Mouse (Mus musculus) heart, adult 2 months (tissue): ENCODE data around the gene Exoc3l4. TPM values are rescaled to one million over a fixed set of nuclear protein-coding genes. Genes with fewer than 3 reads are reported as not detected.

ENCODE experiments used
- DNase-seq, 2 experiments: peaks; one replicate each; pipeline ENCODE4 v3.0.0; 2021
- H3K27ac ChIP-seq: fragments of 200-600 bp; 2 replicates; pipeline ENCODE4 v1.8.1; 2022
- H3K27me3 ChIP-seq: fragments of 200-500 bp; 2 replicates; pipeline ENCODE4 v1.6.1; 2012; ENCODE audit warnings: mild to moderate bottlenecking, low read length, inconsistent platforms, mixed read lengths; ENCODE audit not compliant: control insufficient read depth, insufficient read depth
- H3K36me3 ChIP-seq: fragments of 200-500 bp; 2 replicates; pipeline ENCODE4 v1.6.1; 2012; ENCODE audit warnings: low read length, inconsistent platforms; ENCODE audit not compliant: control insufficient read depth, insufficient read depth
- H3K4me1 ChIP-seq: fragments of 200-500 bp; 2 replicates; pipeline ENCODE4 v1.6.1; 2011; ENCODE audit warnings: low read length; ENCODE audit not compliant: control insufficient read depth, insufficient read depth
- H3K4me3 ChIP-seq: fragments of 200-600 bp; 2 replicates; pipeline ENCODE4 v1.8.1; 2022
- H3K79me2 ChIP-seq: fragments of 200-500 bp; replicated peaks from 2 replicates; pipeline ENCODE4 v1.6.1; 2012; ENCODE audit warnings: mild to moderate bottlenecking, inconsistent platforms, low read length, moderate library complexity, mixed read lengths; ENCODE audit not compliant: control insufficient read depth, insufficient read depth
- H3K9ac ChIP-seq: fragments of 200-500 bp; 2 replicates; pipeline ENCODE4 v1.6.1; 2012; ENCODE audit warnings: low read depth, mild to moderate bottlenecking, control low read depth, inconsistent platforms, low read length, mixed read lengths
- CTCF ChIP-seq: fragments of 200-600 bp; IDR thresholded peaks from 2 replicates; pipeline ENCODE4 v1.8.1; 2022; ENCODE audit warnings: antibody characterized with exemption, mild to moderate bottlenecking, moderate library complexity
- EP300 ChIP-seq: fragments of 200-500 bp; IDR thresholded peaks from 2 replicates; pipeline ENCODE4 v1.6.1; 2011; ENCODE audit warnings: low read depth, low read length, control low read depth; ENCODE audit not compliant: insufficient read depth
- POLR2A ChIP-seq: fragments of 200-500 bp; IDR thresholded peaks from 2 replicates; pipeline ENCODE4 v1.6.1; 2011; ENCODE audit warnings: mild to moderate bottlenecking, low read depth, low read length, control low read depth; ENCODE audit not compliant: insufficient read depth
- WGBS: fragments of 180-500 bp; shearing (Covaris S2); methylation state at CpG from one replicate; pipeline ENCODE4 v1.1.7; 2018; 5-methylcytosine and 5-hydroxymethylcytosine counted together
- intact Hi-C: fragments of 180-260 bp; cut with DNase I; formaldehyde crosslinking; loops from one replicate; pipeline ENCODE4 v1.15.1; 2025
- polyA plus RNA-seq: library from polyadenylated mRNA; depleted of rRNA; stranded (reverse); fragments of >200 nt; gene quantifications from 2 replicates; pipeline ENCODE4 v1.2.3, GENCODE M21; 2012
- total RNA-seq, 2 experiments: library from RNA; stranded (reverse); gene quantifications; 2 replicates each; pipeline ENCODE4 v1.2.3; 2021

Exoc3l4 gene
- total and polyA plus RNA-seq, 3 experiments: 2.5 to 10.9 (median 2.7) TPM

- 3% methylated on average over 15 of the region's 15 CpGs for WGBS
These were observed 8.4 kb downstream of the Exoc3l4 start for GRCm38 (mm10) chr12:111425258-111425657.

GRCm38 (mm10) chr12:111425789-111426460 lies 9.1 kb downstream of the Exoc3l4 start:
- 17% methylated on average over 29 of the region's 29 CpGs for WGBS
- Histone ChIP-seq H3K27me3 (no peaks in the 10 kb centered on the region), H3K36me3 (no peaks in the 10 kb centered on the region), H3K9ac (no peak overlapping the region), H3K27ac (no peak overlapping the region), H3K79me2 (no peaks in the 10 kb centered on the region), H3K4me3 (no peak overlapping the region), H3K4me1 (peaks cover 10% of the 10 kb centered on the region)
- intact Hi-C loops: loop anchor here (1.0 kb wide), 3 partner anchors 33 to 79 kb away; no protein-coding TSS in a partner anchor
- no peak for TF ChIP-seq POLR2A
- peak; percentile 85 for TF ChIP-seq EP300
- TF ChIP-seq CTCF: peak; percentile 96
- DNase-seq: peak; percentile 88 to 97

More at GRCm38 (mm10) chr12:111425258-111425657, 8.4 kb downstream of the Exoc3l4 start:
- Histone ChIP-seq H3K36me3 (no peaks in the 10 kb centered on the region), H3K4me1 (peaks cover 7% of the 10 kb centered on the region), H3K79me2 (no peaks in the 10 kb centered on the region), H3K27ac (no peak overlapping the region), H3K27me3 (no peaks in the 10 kb centered on the region), H3K9ac (no peak overlapping the region), H3K4me3 (no peak overlapping the region)
- TF ChIP-seq POLR2A (no peak), CTCF (peak; percentile 87), EP300 (peak; percentile 81)
- intact Hi-C loops: loop anchor here (1.0 kb wide), 2 partner anchors 44 to 80 kb away; no protein-coding TSS in a partner anchor
- DNase-seq: peak; percentile 84 to 91

- Histone ChIP-seq H3K27me3 (no peaks in the 10 kb centered on the region), H3K27ac (no peak overlapping the region), H3K79me2 (no peaks in the 10 kb centered on the region), H3K9ac (no peak overlapping the region), H3K4me3 (no peak overlapping the region), H3K36me3 (no peaks in the 10 kb centered on the region), H3K4me1 (peaks cover 14% of the 10 kb centered on the region)
- intact Hi-C loops: loop anchor here (2.0 kb wide), 1 partner anchor 15 kb away; the partner anchor contains the start of gene Tnfaip2
- no peak for DNase-seq
- WGBS: 63% methylated on average over 12 of the region's 12 CpGs
- TF ChIP-seq CTCF (no peak), EP300 (no peak), POLR2A (no peak)
These were observed 10.8 kb downstream of the Exoc3l4 start for GRCm38 (mm10) chr12:111427438-111428113.

GRCm38 (mm10) chr12:111428364-111428763 lies 11.5 kb downstream of the Exoc3l4 start:
- H3K9ac ChIP-seq: no peak overlapping the region
- H3K4me1 ChIP-seq: peaks cover 17% of the 10 kb centered on the region
- no peak for TF ChIP-seq POLR2A
- TF ChIP-seq EP300: no peak
- no peak for TF ChIP-seq CTCF
- DNase-seq: no peak
- H3K36me3 ChIP-seq: no peaks in the 10 kb centered on the region
- H3K27me3 ChIP-seq: no peaks in the 10 kb centered on the region
- 48% methylated on average over 8 of the region's 8 CpGs for WGBS
- H3K4me3 ChIP-seq: no peak overlapping the region
- H3K79me2 ChIP-seq: no peaks in the 10 kb centered on the region
- intact Hi-C loops: loop anchor here (2.0 kb wide), 1 partner anchor 14 kb away; the partner anchor contains the start of gene Tnfaip2
- H3K27ac ChIP-seq: no peak overlapping the region

GRCm38 (mm10) chr12:111428961-111429911 lies 12.4 kb downstream of the Exoc3l4 start:
- peak overlapping the region; percentile 50 for H3K4me3 ChIP-seq

More at GRCm38 (mm10) chr12:111428961-111429911, 12.4 kb downstream of the Exoc3l4 start:
- H3K9ac ChIP-seq: peak overlapping the region; percentile 47
- TF ChIP-seq EP300 (0 out of 2 replicates have a peak, but pooled peaks have one; percentile 21), CTCF (peak; percentile 40), POLR2A (peak; percentile 49; the same call in 1 of the 2 replicates)
- H3K4me1 ChIP-seq: peaks cover 19% of the 10 kb centered on the region
- peak overlapping the region; percentile 39 for H3K27ac ChIP-seq
- intact Hi-C loops: loop anchor here (2.0 kb wide), 1 partner anchor 14 kb away; the partner anchor contains the start of gene Tnfaip2
- WGBS: 4% methylated on average over 40 of the region's 40 CpGs
- peak; percentile 71 to 73 for DNase-seq
- no peaks in the 10 kb centered on the region for H3K79me2 ChIP-seq
- H3K36me3 ChIP-seq: no peaks in the 10 kb centered on the region
- H3K27me3 ChIP-seq: no peaks in the 10 kb centered on the region
